Mouse (Mus musculus) T-helper 1 cell (primary cell): ENCODE data around the gene Mid1.
"Not testable (repeated sequence)": the region's sequence is repeated elsewhere in the genome, so short reads cannot be mapped to it uniquely, and the experiment has no call there.

Experiments
- in situ Hi-C: fragments of 300-600 bp; cut with MboI, MseI; formaldehyde crosslinking; loops from one replicate; pipeline ENCODE4 v1.15.1; 2025; ENCODE audit warnings: high pct_unique_total_duplicates

Gene Mid1

DNA sequence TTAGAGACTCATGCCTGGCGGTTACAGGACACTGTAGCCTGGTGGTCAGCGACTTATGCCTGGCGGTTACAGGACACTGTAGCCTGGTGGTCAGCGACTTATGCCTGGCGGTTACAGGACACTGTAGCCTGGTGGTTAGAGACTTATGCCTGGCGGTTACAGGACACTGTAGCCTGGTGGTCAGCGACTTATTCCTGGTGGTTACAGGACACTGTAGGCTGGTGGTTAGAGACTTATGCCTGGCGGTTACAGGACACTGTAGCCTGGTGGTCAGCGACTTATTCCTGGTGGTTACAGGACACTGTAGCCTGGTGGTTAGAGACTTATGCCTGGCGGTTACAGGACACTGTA lies 326.5 kb downstream of the Mid1 start:
- in situ Hi-C loops = not testable (repeated sequence)

DNA sequence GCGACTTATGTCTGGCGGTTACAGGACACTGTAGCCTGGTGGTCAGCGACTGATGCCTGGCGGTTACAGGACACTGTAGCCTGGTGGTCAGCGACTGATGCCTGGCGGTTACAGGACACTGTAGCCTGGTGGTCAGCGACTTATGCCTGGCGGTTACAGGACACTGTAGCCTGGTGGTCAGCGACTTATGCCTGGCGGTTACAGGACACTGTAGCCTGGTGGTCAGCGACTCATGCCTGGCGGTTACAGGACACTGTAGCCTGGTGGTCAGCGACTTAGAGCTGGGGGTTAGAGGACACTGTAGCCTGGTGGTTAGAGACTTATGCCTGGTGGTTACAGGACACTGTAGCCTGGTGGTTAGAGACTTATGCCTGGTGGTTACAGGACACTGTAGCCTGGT lies 328.4 kb downstream of the Mid1 start:
- in situ Hi-C loops = not testable (repeated sequence)

DNA sequence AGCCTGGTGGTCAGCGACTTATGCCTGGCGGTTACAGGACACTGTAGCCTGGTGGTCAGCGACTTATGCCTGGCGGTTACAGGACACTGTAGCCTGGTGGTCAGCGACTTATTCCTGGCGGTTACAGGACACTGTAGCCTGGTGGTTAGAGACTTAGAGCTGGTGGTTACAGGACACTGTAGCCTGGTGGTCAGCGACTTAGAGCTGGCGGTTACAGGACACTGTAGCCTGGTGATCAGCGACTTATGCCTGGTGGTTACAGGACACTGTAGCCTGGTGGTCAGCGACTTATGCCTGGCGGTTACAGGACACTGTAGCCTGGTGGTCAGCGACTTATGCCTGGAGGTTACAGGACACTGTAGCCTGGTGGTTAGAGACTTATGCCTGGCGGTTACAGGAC lies 329.0 kb downstream of the Mid1 start:
- in situ Hi-C loops = not testable (repeated sequence)

DNA sequence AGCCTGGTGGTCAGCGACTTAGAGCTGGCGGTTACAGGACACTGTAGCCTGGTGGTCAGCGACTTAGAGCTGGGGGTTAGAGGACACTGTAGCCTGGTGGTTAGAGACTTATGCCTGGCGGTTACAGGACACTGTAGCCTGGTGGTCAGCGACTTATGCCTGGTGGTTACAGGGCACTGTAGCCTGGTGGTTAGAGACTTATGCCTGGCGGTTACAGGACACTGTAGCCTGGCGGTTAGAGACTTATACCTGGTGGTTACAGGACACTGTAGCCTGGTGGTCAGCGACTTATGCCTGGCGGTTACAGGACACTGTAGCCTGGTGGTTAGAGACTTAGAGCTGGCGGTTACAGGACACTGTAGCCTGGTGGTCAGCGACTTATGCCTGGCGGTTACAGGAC lies 330.9 kb downstream of the Mid1 start:
- in situ Hi-C loops = not testable (repeated sequence)

DNA sequence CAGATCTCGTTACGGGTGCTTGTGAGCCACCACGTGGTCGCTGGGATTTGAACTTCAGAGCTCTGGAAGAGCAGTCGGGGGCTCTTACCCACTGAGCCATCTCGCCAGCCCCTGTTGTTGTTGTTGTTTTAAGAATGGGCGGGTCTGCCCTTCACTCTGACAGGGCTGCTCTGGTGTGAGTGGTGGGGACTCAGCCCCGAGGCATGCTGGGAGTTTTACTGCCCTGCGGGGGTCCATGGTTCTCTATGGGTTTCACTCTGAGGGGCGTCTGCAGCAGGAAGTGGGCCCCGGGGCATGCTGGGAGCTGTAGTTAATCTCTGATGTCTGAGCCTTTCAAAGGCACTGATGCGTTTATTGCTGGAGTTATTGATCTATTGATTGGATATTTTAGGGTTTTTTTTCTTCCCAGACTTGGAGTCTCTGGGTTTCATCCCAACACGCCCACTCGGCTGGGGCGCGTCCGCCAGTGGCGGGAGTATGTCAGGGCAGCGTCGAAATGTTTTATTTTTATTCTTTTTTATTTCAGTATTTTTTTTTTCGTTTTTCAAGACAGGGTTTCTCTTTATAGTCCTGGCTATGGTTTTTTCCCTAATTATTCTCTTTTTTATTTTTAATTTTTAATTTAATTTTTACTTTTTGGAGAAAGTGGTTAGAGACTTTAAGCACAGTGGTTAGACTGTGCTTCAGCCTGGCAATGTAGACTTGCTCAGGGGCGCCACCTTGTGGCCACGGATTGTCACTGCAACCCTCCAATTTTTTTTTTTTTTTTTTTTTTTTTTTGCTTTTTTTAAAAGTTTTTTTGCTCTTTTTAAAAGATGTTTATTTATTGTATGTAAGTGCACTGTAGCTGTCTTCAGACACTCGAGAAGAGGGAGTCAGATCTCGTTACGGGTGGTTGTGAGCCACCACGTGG lies 332.6 kb downstream of the Mid1 start:
- in situ Hi-C loops = not testable (repeated sequence)

DNA sequence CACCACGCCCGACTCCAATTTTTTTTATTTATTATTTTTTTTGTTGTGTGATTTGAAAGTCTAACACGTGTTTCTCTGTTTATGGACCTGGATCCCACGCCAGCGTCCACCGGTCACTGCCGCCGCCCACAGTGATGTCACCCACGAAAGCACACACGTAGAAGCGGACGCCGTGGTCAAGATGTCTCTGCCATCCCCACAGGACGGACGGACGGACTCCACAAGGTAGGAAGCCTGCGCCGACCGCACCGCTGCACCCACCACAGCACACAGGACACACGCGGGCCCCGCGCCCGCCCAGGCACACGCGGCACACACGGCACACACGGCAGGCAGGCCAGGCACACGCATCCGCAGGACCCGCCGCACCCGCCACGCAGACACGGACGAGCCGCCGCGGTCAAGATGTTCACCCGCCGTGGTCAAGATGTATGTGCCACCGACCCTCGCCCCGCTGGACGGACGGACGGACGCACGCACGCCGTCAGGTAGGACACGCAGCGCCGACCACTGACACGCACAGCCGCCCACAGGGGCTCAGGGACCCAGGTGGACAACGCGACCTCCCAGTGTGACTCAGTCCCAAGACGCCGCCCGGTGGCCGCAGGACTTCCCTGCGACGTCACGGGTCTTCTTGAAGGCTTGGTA lies 333.7 kb downstream of the Mid1 start:
- in situ Hi-C loops = not testable (repeated sequence)

DNA sequence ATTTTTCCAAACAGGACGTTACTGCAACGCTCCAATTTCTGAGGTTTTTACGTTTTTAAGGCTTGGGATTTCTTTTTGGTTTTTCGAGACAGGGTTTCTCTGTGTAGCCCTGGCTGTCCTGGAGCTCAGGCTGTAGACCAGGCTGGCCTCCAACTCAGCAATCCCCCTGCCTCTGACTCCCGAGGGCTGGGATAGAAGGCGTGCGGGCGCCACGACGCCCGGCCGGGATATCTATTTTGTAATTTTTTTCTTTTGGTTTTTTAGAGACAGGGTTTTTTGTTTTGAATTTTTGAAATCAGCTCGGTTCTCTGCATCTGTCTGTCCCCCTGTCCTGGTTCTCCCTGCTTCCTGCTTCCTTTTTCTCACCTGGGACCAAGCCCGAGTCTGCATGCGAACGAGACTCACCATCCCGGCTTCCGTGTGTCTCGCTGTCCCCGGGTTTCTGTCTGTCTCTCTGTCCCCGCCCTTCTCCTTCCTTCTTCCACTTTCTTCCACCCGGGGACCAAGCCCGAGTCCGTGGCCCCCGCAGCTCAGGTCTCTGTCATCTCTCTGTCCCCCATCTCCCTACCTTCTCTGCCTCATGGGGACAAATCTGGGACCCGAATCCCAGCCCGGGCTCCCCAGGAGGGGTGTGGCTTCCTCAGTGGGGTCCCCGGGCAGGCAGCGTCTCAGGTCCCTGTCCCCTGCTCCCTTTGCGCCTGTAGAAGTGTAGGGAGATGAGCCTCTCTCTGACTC lies 334.4 kb downstream of the Mid1 start:
- in situ Hi-C loops = not testable (repeated sequence)

DNA sequence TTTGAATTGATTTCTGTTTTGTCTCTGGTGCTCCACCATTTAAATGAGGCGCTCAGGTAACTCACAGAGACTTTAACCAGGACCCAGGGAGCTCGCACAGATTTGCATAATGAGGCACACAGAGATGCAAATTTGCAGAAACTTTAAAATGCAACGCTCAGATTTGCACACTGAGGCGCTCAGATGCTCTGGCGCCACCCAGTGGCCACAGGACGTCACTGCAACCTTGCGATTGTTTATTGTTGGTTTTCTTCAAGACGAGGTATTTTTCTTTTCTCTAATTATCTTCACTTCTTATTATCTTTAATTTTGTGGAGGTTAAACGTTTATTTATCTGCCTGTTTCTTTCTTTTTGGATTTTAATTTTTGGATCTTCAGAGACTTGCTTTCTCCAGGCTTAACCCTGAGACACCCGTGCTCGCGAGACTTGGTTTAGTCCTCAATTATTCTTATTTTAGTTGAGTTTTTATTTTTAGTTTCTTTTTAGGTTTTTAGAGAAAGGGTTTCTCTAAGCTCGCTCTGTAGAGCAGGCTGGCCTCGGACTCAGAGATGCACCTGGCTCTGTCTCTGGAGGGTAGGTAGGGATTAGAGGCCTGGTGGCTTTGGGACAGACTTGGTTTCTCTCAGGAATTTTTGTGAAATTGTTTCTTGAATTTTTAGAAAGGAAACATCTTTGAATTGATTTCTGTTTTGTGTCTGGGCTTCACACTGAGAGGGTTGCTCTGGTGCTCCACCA lies 335.1 kb downstream of the Mid1 start:
- in situ Hi-C loops = loop anchor here (10.0 kb wide), 1 partner anchor 45 kb away; no protein-coding TSS in a partner anchor

DNA sequence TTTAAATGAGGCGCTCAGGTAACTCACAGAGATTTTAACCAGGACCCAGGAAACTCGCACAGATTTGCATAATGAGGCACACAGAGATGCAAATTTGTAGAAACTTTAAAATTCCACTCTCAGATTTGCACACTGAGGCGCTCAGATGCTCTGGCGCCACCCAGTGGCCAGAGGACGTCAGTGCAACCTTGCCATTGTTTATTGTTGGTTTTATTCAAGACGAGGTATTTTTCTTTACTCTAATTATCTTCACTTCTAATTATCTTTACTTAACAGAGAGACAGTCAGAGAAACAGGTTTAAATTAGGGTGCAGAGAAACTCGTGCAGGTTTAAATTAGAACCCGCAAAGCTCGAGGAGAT lies 335.7 kb downstream of the Mid1 start:
- in situ Hi-C loops = loop anchor here (10.0 kb wide), 1 partner anchor 46 kb away; no protein-coding TSS in a partner anchor

DNA sequence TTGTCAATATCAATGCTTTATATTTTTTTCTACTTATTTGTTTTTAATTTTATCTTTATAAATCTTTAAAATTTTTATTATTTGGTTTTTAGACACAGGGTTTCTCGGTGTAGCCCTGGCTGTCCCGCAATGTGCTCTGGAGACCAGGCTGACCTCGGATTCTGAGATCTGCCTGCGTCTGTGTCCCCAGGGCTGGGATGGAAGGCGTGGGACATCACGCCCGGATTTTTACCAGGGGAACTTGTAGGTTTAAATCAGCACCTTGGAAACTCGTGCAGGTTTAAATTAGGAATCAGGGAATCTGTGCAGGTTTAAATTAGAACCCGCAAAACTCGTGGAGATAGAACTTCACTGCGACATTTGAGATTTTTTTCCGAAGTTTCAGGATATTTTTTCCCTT lies 336.2 kb downstream of the Mid1 start:
- in situ Hi-C loops = loop anchor here (10.0 kb wide), 1 partner anchor 46 kb away; no protein-coding TSS in a partner anchor

DNA sequence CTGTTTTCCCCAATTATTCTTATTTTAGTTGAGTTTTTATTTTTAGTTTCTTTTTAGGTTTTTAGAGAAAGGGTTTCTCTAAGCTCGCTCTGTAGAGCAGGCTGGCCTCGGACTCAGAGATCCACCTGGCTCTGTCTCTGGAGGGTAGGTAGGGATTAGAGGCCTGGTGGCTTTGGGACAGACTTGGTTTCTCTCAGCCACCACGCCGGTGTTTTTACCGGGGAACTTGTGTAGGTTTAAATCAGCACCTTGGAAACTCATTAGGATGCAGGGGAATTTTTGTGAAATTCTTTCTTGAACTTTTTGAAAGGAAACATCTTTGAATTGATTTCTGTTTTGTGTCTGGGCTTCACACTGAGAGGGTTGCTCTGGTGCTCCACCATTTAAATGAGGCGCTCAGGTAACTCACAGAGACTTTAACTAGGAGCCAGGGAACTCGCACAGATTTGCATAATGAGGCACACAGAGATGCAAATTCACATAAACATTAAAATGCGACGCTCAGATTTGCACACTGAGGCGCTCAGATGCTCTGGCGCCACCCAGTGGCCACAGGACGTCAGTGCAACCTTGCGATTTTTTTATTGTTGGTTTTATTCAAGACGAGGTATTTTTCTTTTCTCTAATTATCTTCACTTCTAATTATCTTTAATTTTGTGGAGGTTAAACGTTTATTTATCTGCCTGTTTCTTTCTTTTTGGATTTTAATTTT lies 336.9 kb downstream of the Mid1 start:
- in situ Hi-C loops = loop anchor here (10.0 kb wide), 1 partner anchor 47 kb away; no protein-coding TSS in a partner anchor
